Mouse (Mus musculus) forebrain, embryonic 12.5 days (tissue): Measurements from ENCODE around the gene Krtap19-1. TPM values are rescaled to one million over a fixed set of nuclear protein-coding genes. Genes with fewer than 3 reads are reported as not detected.

Experiments
- ATAC-seq: fragments of 200-750 bp; cut with Nextera tagmentation; 2 replicates; pipeline ENCODE4 v1.8.0; 2017; ENCODE audit warnings: moderate TSS enrichment; ENCODE audit not compliant: low FRiP score
- H3K27ac ChIP-seq: fragments of 300-500 bp; sonication (generic); 2 replicates; pipeline ENCODE4 v1.5.1; 2016; ENCODE audit warnings: mild to moderate bottlenecking
- H3K27me3 ChIP-seq: fragments of 300-500 bp; sonication (generic); 2 replicates; pipeline ENCODE4 v1.6.1; 2016; ENCODE audit warnings: mild to moderate bottlenecking
- H3K36me3 ChIP-seq: fragments of 300-500 bp; sonication (generic); replicated peaks from 2 replicates; pipeline ENCODE4 v1.6.1; 2016; ENCODE audit warnings: mild to moderate bottlenecking
- H3K4me1 ChIP-seq: fragments of 300-500 bp; sonication (generic); 2 replicates; pipeline ENCODE4 v1.6.1; 2016
- H3K4me2 ChIP-seq: fragments of 300-500 bp; sonication (generic); 2 replicates; pipeline ENCODE4 v1.6.1; 2016; ENCODE audit warnings: mild to moderate bottlenecking, moderate library complexity
- H3K4me3 ChIP-seq: fragments of 300-500 bp; sonication (generic); replicated peaks from 2 replicates; pipeline ENCODE4 v1.5.1; 2016; ENCODE audit warnings: mild to moderate bottlenecking
- H3K9ac ChIP-seq: fragments of 300-500 bp; sonication (generic); 2 replicates; pipeline ENCODE4 v1.6.1; 2016; ENCODE audit warnings: mild to moderate bottlenecking
- H3K9me3 ChIP-seq: fragments of 300-500 bp; sonication (generic); 2 replicates; pipeline ENCODE4 v1.6.1; 2016
- WGBS: fragments of 180-500 bp; shearing (Covaris S2); methylation state at CpG from one replicate; pipeline ENCODE4 v1.1.7; 2016; 5-methylcytosine and 5-hydroxymethylcytosine counted together
- polyA plus RNA-seq: library from polyadenylated mRNA; unstranded; fragments of >200 nt; fragmentation: Nextera tagmentation; extraction: Ambion mirVana; gene quantifications from 2 replicates; pipeline ENCODE4 v1.2.1, GENCODE M21; 2016

Gene Krtap19-1
- not detected in 2 replicates for polyA plus RNA-seq

DNA sequence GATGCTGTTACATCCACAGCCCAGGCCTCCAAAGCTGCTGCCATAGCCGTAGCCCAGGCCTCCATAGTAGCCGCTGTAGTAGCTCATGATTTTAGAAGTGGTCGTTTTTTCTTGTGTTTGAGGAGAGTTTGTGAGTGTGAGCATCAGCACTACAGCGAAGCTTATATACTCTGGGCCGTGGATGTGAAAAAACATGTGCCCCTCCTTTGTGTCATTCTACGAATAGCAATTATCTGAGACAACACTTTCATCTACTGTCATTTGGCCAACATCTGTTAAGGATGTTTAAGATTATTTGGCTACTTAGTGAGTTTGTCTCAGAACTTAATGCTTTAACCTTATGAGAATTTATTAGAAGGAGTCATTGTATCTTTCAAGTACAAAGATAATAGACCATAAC, at the start of gene Krtap19-1:
Gene Krtap19-1 (minus strand): TSS at position 101 of the 400 bp plus-strand sequence.
- H3K4me1 ChIP-seq = no peaks in the 10 kb centered on the region

DNA sequence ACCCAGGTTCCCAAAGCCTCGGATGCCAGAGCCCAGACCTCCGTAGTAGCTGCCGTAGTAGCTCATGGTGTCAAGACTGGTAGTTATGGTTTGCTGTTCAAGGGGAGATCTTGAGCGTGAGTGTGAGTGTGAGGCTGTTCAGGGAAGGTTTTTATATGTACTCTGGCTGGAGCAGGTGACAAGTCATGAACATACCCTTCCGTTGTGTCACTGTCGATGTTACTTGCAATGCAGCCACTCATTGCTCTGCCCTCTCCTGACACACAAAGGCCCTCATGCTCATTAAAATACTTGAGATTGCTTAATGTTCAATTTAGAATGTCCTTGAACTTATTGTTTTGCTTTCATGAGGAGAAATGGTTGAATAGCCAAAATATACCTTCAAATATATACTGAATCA, 27.1 kb upstream of the Krtap19-1 start, which contains the start of gene Krtap19-5:
Gene Krtap19-5 (minus strand): TSS at position 101 of the 400 bp plus-strand sequence.
- 94% methylated on average over 6 of the region's 6 CpGs for WGBS
- ATAC-seq = no peak
- no peak within 1 kb of the TSS for H3K27ac ChIP-seq
- H3K9ac ChIP-seq = no peak within 1 kb of the TSS
- H3K27me3 ChIP-seq = no peaks in the 10 kb centered on the region
- no peak within 1 kb of the TSS for H3K4me2 ChIP-seq
- no peaks in the 10 kb centered on the region for H3K36me3 ChIP-seq
- no peaks in the 10 kb centered on the region for H3K9me3 ChIP-seq
- no peaks in the 10 kb centered on the region for H3K4me1 ChIP-seq
- no peak within 1 kb of the TSS for H3K4me3 ChIP-seq

More for the DNA sequence above, at the start of gene Krtap19-1:
- Histone ChIP-seq H3K36me3 (no peaks in the 10 kb centered on the region), H3K27me3 (no peaks in the 10 kb centered on the region), H3K9ac (no peak within 1 kb of the TSS), H3K27ac (no peak within 1 kb of the TSS), H3K4me2 (no peak within 1 kb of the TSS), H3K4me3 (no peak within 1 kb of the TSS), H3K9me3 (no peaks in the 10 kb centered on the region)
- ATAC-seq = no peak
- 90% methylated on average over 6 of the region's 6 CpGs for WGBS

DNA sequence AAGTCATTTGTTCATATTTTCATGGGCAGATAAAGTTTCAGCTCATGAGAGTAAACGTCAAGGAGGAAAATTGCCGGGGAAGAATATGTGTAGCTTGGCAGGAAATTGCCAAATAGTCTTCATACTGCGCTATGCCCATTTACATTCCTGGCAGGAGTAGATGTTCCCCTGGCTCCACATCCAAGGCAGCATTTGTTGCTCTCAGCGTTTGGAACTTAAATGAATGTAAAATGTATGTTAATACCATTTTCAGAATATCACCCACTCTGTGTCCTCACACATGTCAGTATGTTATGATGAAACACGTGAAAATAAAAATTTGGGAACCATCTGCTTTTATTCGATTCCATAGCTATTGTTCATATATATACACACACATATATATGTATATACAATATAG, 17.7 kb upstream of the Krtap19-1 start:
- WGBS = 89% methylated on average over 6 of the region's 6 CpGs
- H3K4me2 ChIP-seq = no peak overlapping the region
- no peak overlapping the region for H3K9ac ChIP-seq
- no peak for ATAC-seq
- H3K9me3 ChIP-seq = no peaks in the 10 kb centered on the region
- no peak overlapping the region for H3K27ac ChIP-seq
- no peaks in the 10 kb centered on the region for H3K27me3 ChIP-seq
- H3K4me1 ChIP-seq = no peaks in the 10 kb centered on the region
- no peaks in the 10 kb centered on the region for H3K36me3 ChIP-seq
- H3K4me3 ChIP-seq = no peak overlapping the region

DNA sequence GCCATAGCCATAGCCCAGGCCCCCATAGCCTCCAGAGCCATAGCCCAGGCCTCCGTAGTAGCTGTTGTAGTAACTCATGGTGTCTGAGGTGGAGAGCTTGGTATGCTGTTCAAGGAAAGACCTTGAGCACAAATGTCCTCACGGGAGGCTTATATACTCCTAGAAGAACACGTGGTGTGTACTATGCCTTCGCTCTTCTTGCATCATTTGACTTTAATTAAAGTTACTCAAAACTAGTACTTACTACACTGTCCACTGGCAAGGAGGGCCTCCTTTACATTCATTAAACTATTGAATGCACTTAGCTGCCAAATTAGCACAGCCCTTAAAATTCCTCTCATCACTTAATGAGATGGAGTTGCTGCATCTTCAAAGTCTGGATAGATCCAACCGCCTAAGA, 15.8 kb upstream of the Krtap19-1 start, which contains the start of gene Krtap19-4:
Gene Krtap19-4 (minus strand): TSS at position 101 of the 400 bp plus-strand sequence.
- H3K36me3 ChIP-seq = no peaks in the 10 kb centered on the region
- no peak within 1 kb of the TSS for H3K4me3 ChIP-seq
- H3K9me3 ChIP-seq = no peaks in the 10 kb centered on the region
- H3K27me3 ChIP-seq = no peaks in the 10 kb centered on the region
- H3K4me1 ChIP-seq = no peaks in the 10 kb centered on the region
- H3K4me2 ChIP-seq = no peak within 1 kb of the TSS
- WGBS = 89% methylated on average over 5 of the region's 5 CpGs
- no peak within 1 kb of the TSS for H3K27ac ChIP-seq
- H3K9ac ChIP-seq = no peak within 1 kb of the TSS
- ATAC-seq = no peak

DNA sequence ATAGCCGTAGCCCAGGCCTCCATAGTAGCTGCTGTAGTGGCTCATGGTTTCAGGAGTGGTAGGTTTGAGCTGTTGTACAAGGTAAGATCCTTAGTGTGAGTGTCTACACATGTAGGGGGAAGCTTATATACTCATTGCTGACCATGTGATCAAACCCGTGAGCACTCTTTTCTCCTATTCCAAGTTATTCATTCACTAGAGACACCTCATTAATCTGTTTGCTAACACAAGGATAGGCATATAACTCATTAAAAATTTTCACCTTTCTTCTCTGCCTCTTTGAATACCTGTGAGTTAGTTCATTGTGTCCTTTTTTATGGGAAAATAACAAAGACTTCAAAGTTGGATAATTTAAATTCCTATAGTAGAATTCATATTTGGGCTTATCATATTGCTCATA, 8.7 kb upstream of the Krtap19-1 start, which contains the start of gene Krtap19-3:
Gene Krtap19-3 (minus strand): TSS at position 101 of the 400 bp plus-strand sequence.
- WGBS = 92% methylated on average over 2 of the region's 2 CpGs
- H3K4me3 ChIP-seq = no peak within 1 kb of the TSS
- no peak within 1 kb of the TSS for H3K4me2 ChIP-seq
- H3K9ac ChIP-seq = no peak within 1 kb of the TSS
- ATAC-seq = no peak
- H3K27ac ChIP-seq = no peak within 1 kb of the TSS
- no peaks in the 10 kb centered on the region for H3K4me1 ChIP-seq
- no peaks in the 10 kb centered on the region for H3K27me3 ChIP-seq
- no peaks in the 10 kb centered on the region for H3K9me3 ChIP-seq
- no peaks in the 10 kb centered on the region for H3K36me3 ChIP-seq

DNA sequence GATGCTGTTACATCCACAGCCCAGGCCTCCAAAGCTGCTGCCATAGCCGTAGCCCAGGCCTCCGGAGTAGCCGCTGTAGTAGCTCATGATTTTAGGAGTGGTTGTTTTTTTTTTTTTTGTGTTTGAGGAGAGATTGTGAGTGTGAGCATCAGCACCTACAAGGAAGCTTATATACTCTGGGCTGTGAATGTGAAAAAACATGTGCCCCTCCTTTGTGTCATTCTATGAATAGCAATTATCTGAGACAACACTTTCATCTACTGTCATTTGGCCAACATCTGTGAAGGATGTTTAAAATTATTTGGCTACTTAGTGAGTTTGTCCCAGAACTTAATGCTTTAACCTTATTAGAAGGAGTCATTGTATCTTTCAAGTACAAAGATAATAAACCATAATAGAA, 5.0 kb upstream of the Krtap19-1 start, which contains the start of gene Krtap19-2:
Gene Krtap19-2 (minus strand): TSS at position 101 of the 400 bp plus-strand sequence.
- Histone ChIP-seq H3K27me3 (no peaks in the 10 kb centered on the region), H3K4me2 (no peak within 1 kb of the TSS), H3K36me3 (no peaks in the 10 kb centered on the region), H3K4me3 (no peak within 1 kb of the TSS), H3K9me3 (no peaks in the 10 kb centered on the region), H3K9ac (no peak within 1 kb of the TSS), H3K27ac (no peak within 1 kb of the TSS), H3K4me1 (no peaks in the 10 kb centered on the region)
- ATAC-seq = no peak
- WGBS = 98% methylated on average over 3 of the region's 3 CpGs

DNA sequence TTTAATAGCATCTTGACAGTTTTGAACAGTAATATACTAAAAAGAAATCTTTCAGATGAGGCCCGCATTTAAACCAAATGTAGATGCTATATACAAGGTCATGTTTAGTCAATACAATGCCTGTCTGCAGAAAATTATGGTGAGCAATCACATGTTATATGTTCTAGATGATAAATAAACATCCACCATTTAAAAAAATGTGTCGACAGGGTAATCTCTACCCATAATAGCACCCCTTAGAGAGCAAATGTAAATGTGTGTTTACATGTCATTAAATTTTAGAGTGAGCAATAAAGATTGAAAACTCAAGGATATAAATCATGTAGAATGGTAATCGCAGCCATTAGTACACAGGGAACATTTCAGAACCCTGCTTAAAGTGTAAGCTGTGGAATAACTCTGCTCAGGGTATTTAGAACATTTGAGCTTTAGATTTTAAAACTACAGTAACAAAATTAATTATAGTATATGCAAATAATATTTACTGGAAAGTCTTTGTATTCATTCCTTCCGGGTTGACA, 4.3 kb downstream of the Krtap19-1 start:
- no peak overlapping the region for H3K27ac ChIP-seq
- H3K9ac ChIP-seq = no peak overlapping the region
- H3K27me3 ChIP-seq = no peaks in the 10 kb centered on the region
- H3K36me3 ChIP-seq = no peaks in the 10 kb centered on the region
- no peak overlapping the region for H3K4me3 ChIP-seq
- ATAC-seq = no peak
- no peak overlapping the region for H3K4me2 ChIP-seq
- WGBS = 88% methylated on average over 4 of the region's 4 CpGs
- H3K4me1 ChIP-seq = no peaks in the 10 kb centered on the region
- no peaks in the 10 kb centered on the region for H3K9me3 ChIP-seq

DNA sequence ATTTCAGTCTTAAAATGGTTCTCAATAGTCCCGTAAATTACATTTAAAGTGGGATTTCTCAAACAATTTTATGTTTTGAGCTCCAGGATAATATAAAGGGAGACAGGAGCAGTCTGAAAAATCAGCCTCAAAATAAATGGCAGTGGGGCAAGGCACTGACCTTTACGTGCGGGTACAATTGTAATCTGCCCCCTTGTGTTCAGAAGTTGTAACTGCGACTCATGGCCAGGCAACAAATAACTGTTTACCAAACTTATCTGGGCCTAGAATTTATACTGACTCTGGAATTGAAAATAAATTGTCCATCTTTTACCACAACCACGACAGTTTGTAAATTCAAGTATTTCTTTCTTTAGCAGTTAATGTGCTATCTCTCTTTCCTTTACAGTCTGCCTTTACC, 17.8 kb downstream of the Krtap19-1 start:
- H3K27me3 ChIP-seq = no peaks in the 10 kb centered on the region
- H3K36me3 ChIP-seq = no peaks in the 10 kb centered on the region
- H3K4me1 ChIP-seq = no peaks in the 10 kb centered on the region
- no peak overlapping the region for H3K27ac ChIP-seq
- no peaks in the 10 kb centered on the region for H3K9me3 ChIP-seq
- H3K4me2 ChIP-seq = no peak overlapping the region
- H3K9ac ChIP-seq = no peak overlapping the region
- peak; percentile 49; the same call in 1 of the 2 replicates for ATAC-seq
- 11% methylated on average over 5 of the region's 5 CpGs for WGBS
- no peak overlapping the region for H3K4me3 ChIP-seq

DNA sequence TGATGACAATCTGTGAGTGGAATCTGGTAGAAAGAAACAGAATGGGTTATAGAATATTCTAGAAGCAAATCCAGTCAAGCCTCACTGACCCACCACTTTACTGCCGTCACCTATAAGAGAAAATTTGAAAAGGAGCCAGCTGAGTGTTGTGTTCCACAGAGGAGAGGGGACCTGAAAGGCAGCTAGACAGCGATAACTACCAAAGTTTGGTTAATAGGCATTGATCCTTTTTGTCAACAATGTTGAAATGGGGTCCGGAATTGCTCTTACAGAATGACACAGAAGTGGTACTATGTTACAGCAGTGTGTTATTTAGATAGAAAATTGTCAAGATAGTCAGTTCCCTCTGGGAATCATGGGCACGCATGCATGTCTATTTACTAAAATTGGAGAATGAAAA, 20.7 kb downstream of the Krtap19-1 start:
- Histone ChIP-seq H3K4me1 (no peaks in the 10 kb centered on the region), H3K27ac (no peak overlapping the region), H3K36me3 (no peaks in the 10 kb centered on the region), H3K4me2 (no peak overlapping the region), H3K4me3 (no peak overlapping the region), H3K27me3 (no peaks in the 10 kb centered on the region), H3K9ac (no peak overlapping the region), H3K9me3 (no peaks in the 10 kb centered on the region)
- ATAC-seq = no peak
- WGBS = 88% methylated on average over 4 of the region's 4 CpGs

DNA sequence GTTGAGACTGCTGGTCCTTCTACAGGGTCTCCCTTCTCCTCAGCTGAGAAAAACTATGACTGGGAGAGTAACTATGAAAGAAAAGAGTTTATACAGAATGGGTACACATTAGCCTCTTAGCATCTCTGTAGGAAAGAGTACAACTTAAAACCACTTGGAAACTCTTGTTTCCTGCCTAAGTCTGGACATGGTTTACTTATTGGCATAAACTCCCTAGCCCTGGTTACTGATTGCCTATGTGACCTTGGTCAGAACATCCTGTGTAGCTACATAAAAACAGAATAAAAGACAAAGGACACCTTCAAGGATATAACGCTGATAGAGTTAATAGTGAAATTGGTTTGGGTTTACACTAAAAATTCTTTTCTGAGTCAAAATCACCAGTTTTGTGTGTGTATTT, 21.8 kb downstream of the Krtap19-1 start:
- Histone ChIP-seq H3K9me3 (no peaks in the 10 kb centered on the region), H3K4me2 (no peak overlapping the region), H3K36me3 (no peaks in the 10 kb centered on the region), H3K4me3 (no peak overlapping the region), H3K9ac (no peak overlapping the region), H3K27ac (no peak overlapping the region), H3K27me3 (no peaks in the 10 kb centered on the region), H3K4me1 (no peaks in the 10 kb centered on the region)
- WGBS = 98% methylated on average over 1 of the region's 1 CpGs
- ATAC-seq = no peak

DNA sequence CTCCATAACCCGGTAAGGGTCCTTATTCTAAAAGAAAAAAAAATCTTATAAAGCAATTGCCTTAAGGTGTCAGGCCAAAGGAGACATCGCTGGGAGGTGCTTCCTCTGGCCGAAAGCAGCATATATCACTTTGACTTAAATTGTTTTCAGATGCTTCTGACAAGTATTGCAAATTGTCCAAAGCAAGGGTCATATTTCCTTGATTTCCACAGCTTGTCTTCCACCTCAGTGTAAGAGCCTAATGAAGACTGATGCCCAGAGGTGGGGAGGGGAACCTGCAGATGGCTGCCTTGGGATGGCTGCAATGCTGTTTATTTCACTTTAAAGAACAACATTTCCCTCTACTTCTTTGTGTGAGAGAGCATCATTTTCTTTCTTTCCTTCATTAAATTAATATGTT, 42.2 kb downstream of the Krtap19-1 start:
- no peak for ATAC-seq
- no peak overlapping the region for H3K4me3 ChIP-seq
- no peaks in the 10 kb centered on the region for H3K27me3 ChIP-seq
- no peak overlapping the region for H3K9ac ChIP-seq
- no peaks in the 10 kb centered on the region for H3K9me3 ChIP-seq
- H3K4me1 ChIP-seq = no peaks in the 10 kb centered on the region
- H3K36me3 ChIP-seq = no peaks in the 10 kb centered on the region
- 75% methylated on average over 3 of the region's 3 CpGs for WGBS
- H3K4me2 ChIP-seq = no peak overlapping the region
- no peak overlapping the region for H3K27ac ChIP-seq

DNA sequence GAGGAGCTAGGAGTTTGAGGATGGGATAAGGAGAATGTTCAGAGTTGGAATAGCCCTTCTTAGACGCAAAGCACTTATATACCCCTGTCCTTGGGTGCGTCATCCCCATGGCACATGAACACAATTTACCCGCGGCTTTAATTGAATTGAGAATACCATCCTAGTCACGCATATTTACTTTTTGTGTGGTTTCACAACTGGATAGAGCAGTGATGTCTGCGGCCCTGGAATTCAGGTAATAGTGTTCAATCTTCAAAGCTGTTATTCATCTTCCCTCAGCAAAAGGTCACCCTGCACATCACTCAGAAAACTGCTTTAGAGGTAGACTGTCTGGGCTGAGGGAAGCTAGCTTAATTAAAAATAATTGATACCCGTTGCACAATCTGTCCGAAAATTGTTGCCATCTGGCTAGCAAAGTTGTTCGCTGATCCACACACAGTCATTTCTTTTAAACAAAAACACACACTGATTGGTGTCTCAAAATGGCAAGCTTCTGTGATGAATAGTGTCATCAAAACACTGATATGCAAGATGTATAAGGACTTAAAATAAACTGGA, 43.0 kb downstream of the Krtap19-1 start, which contains the start of gene Krtap14:
Gene Krtap14 (minus strand): TSS at position 51 of the 558 bp plus-strand sequence.
- H3K9me3 ChIP-seq = no peaks in the 10 kb centered on the region
- 80% methylated on average over 9 of the region's 9 CpGs for WGBS
- peak; percentile 60; the same call in 1 of the 2 replicates for ATAC-seq

DNA sequence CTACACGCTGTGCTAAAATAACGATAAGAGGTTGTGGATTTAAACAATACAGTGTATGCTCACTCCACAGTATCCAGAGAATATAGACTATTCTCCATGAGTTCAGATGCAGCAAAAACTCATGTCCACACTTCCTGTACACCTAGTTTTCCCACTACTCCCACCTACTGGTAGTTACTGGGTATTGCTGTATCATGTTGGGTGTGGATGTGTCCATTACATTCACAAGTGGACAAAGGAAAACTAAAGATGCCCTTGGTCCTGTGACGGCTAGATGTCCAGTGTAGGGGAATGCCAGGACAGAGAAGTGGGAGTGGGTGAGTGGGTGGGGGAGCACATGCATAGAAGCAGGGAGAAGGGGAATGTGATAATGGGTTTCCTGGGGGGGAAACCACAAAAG, 45.5 kb downstream of the Krtap19-1 start:
- H3K27ac ChIP-seq = no peak overlapping the region
- ATAC-seq = no peak
- H3K4me3 ChIP-seq = no peak overlapping the region

More for the DNA sequence above, 43.0 kb downstream of the Krtap19-1 start, which contains the start of gene Krtap14:
- no peaks in the 10 kb centered on the region for H3K4me1 ChIP-seq
- H3K4me2 ChIP-seq = no peak within 1 kb of the TSS
- H3K9ac ChIP-seq = no peak within 1 kb of the TSS
- no peaks in the 10 kb centered on the region for H3K27me3 ChIP-seq
- no peak within 1 kb of the TSS for H3K4me3 ChIP-seq
- no peaks in the 10 kb centered on the region for H3K36me3 ChIP-seq
- H3K27ac ChIP-seq = no peak within 1 kb of the TSS

More for the DNA sequence above, 45.5 kb downstream of the Krtap19-1 start:
- no peak overlapping the region for H3K4me2 ChIP-seq
- H3K36me3 ChIP-seq = no peaks in the 10 kb centered on the region
- H3K9me3 ChIP-seq = no peaks in the 10 kb centered on the region
- no peak overlapping the region for H3K9ac ChIP-seq
- no peaks in the 10 kb centered on the region for H3K27me3 ChIP-seq
- 80% methylated on average over 3 of the region's 3 CpGs for WGBS
- no peaks in the 10 kb centered on the region for H3K4me1 ChIP-seq
